Mouse (Mus musculus): Measurements from ENCODE around the gene Dr1. TPM values are rescaled to one million over a fixed set of nuclear protein-coding genes. Genes with fewer than 3 reads are reported as not detected.
"Not testable (repeated sequence)": the region's sequence is repeated elsewhere in the genome, so short reads cannot be mapped to it uniquely, and the experiment has no call there.

Gene Dr1
- polyA plus RNA-seq, 1 experiment from 2014 or later, result 60.0 TPM

DNA sequence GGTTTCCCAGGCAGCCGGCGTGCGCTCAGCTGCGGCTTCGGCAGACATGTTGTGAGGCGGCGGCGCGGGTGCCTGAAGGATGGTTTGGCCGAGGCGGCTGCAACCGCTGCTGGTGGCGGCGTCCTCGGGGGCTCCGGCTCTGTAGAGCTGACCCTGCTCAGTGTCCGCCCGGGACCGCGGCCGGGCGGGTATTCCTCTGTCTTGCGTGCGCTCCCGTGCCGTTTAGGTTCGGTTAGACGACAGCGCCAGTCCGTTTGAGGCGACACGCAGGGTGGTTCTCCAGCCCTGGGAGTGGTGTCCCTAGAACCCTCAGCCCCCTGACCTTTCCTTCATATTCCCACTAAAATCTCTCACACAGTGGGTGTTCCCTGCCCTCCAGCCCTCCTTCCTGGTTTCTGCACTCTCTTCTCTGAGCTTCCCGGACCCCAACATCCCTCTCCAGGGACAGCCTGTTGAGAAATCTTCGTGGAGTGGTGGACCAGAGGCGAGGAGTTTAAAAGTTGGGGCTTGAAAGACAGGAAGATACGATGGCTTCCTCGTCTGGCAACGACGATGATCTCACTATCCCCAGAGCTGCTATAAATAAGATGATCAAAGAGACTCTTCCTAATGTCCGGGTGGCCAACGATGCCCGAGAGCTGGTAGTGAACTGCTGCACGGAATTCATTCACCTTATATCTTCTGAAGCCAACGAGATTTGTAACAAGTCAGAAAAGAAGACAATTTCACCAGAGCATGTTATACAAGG is 540 bp downstream of the Dr1 start:
- peak overlapping the region; percentile 93 for H3K9ac ChIP-seq (ENCODE audit: low read length)
- WGBS, result under 1% methylated on average over 44 of the region's 44 CpGs
- H3K4me3 ChIP-seq (ENCODE audit: low read depth, low read length), result peak overlapping the region; percentile 93
- ATAC-seq (ENCODE audit: insufficient read depth, low FRiP score, low TSS enrichment) (peak; percentile 53), DNase-seq (ENCODE audit: low spot score) (no peak)
- no peaks in the 10 kb centered on the region for H3K27me3 ChIP-seq (ENCODE audit: control insufficient read depth, insufficient read depth, low read length)
- H3K4me1 ChIP-seq (ENCODE audit: control insufficient read depth, insufficient read depth, low read length), result peaks cover 6% of the 10 kb centered on the region; the same call in 1 of the 2 replicates
- peak overlapping the region; percentile 86 for H3K4me2 ChIP-seq (ENCODE audit: low read depth)
- peak overlapping the region; percentile 87 for H3K27ac ChIP-seq (ENCODE audit: low read depth, low read length)
- H3K36me3 ChIP-seq (ENCODE audit: control insufficient read depth, insufficient read depth, low read length), result no peaks in the 10 kb centered on the region
- H3K9me3 ChIP-seq (ENCODE audit: control insufficient read depth, low read length), result no peaks in the 10 kb centered on the region

- WGBS, result 15% methylated on average over 7 of the region's 7 CpGs
- Histone ChIP-seq H3K36me3 (ENCODE audit: control insufficient read depth, insufficient read depth, low read length) (no peaks in the 10 kb centered on the region), H3K9ac (ENCODE audit: low read length) (peak overlapping the region; percentile 93), H3K4me3 (ENCODE audit: low read depth, low read length) (peak overlapping the region; percentile 93), H3K27me3 (ENCODE audit: control insufficient read depth, insufficient read depth, low read length) (no peaks in the 10 kb centered on the region), H3K4me1 (ENCODE audit: control insufficient read depth, insufficient read depth, low read length) (peaks cover 6% of the 10 kb centered on the region; the same call in 1 of the 2 replicates), H3K4me2 (ENCODE audit: low read depth) (peak overlapping the region; percentile 86), H3K9me3 (ENCODE audit: control insufficient read depth, low read length) (no peaks in the 10 kb centered on the region), H3K27ac (ENCODE audit: low read depth, low read length) (no peak overlapping the region)
- DNase-seq (ENCODE audit: low spot score) (no peak), ATAC-seq (ENCODE audit: insufficient read depth, low FRiP score, low TSS enrichment) (no peak)
These were observed 1.1 kb downstream of the Dr1 start for GRCm38 (mm10) chr5:108269811-108270151.

DNA sequence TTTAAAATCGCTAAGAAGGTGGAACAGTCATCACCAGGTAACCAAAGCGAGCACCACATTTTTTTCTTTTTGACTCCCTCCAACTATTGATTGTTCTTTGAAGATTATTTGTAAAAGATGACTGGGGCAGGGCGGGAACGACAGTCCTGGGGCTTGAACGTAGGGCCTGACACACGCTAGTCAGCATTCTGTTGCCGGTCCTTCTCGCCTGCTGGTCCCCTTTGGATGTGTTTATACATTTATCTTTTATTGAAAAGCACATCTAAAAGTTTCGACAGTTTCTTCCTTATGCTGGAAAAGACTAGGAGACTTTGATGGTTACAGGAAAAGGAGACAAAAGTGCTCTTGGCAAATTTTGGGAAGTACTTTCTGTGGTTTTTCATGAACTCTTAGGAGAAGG is 1.7 kb downstream of the Dr1 start:
- Histone ChIP-seq H3K4me1 (ENCODE audit: control insufficient read depth, insufficient read depth, low read length) (peaks cover 6% of the 10 kb centered on the region; the same call in 1 of the 2 replicates), H3K9ac (ENCODE audit: low read length) (peak overlapping the region; percentile 93; the same call in 1 of the 2 replicates), H3K36me3 (ENCODE audit: control insufficient read depth, insufficient read depth, low read length) (no peaks in the 10 kb centered on the region), H3K9me3 (ENCODE audit: control insufficient read depth, low read length) (no peaks in the 10 kb centered on the region), H3K27me3 (ENCODE audit: control insufficient read depth, insufficient read depth, low read length) (no peaks in the 10 kb centered on the region), H3K27ac (ENCODE audit: low read depth, low read length) (no peak overlapping the region), H3K4me3 (ENCODE audit: low read depth, low read length) (peak overlapping the region; percentile 93), H3K4me2 (ENCODE audit: low read depth) (peak overlapping the region; percentile 86)
- WGBS, result 54% methylated on average over 9 of the region's 9 CpGs
- ATAC-seq (ENCODE audit: insufficient read depth, low FRiP score, low TSS enrichment), result no peak
- no peak for DNase-seq (ENCODE audit: low spot score)

- H3K4me2 ChIP-seq (ENCODE audit: low read depth); H3K36me3 ChIP-seq (ENCODE audit: control insufficient read depth, insufficient read depth, low read length); H3K27ac ChIP-seq (ENCODE audit: low read depth, low read length); ATAC-seq (ENCODE audit: insufficient read depth, low FRiP score, low TSS enrichment); H3K4me3 ChIP-seq (ENCODE audit: low read depth, low read length); H3K9ac ChIP-seq (ENCODE audit: low read length); H3K27me3 ChIP-seq (ENCODE audit: control insufficient read depth, insufficient read depth, low read length); DNase-seq (ENCODE audit: low spot score); H3K4me1 ChIP-seq (ENCODE audit: control insufficient read depth, insufficient read depth, low read length); H3K9me3 ChIP-seq (ENCODE audit: control insufficient read depth, low read length): not testable (repeated sequence)
- WGBS, result 98% methylated on average over 6 of the region's 6 CpGs
These were observed 2.6 kb downstream of the Dr1 start for GRCm38 (mm10) chr5:108271345-108271744.

DNA sequence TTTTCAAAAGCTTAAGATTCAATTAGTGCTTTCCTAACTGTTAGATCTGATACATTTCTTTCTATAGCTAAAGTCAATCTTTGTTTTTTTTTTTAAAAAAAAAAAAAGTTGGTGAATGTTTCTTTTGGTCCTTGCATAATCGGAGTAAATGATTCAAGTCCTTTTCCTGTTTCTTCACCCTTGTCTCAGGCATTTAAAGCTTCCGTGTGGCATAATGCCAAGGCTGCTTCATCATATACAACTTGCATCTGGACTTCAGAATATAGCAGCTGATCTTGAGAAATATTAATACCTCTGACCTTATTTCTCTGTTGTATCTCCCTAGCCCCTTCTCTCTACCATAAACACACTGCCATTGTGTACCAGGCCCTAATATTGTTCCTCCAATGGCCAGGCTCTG is 18.3 kb downstream of the Dr1 start:
- Histone ChIP-seq H3K27me3 (ENCODE audit: control insufficient read depth, insufficient read depth, low read length) (no peaks in the 10 kb centered on the region), H3K9me3 (ENCODE audit: control insufficient read depth, low read length) (no peaks in the 10 kb centered on the region), H3K9ac (ENCODE audit: low read length) (no peak overlapping the region), H3K27ac (ENCODE audit: low read depth, low read length) (no peak overlapping the region), H3K4me1 (ENCODE audit: control insufficient read depth, insufficient read depth, low read length) (no peaks in the 10 kb centered on the region), H3K4me2 (ENCODE audit: low read depth) (no peak overlapping the region), H3K4me3 (ENCODE audit: low read depth, low read length) (no peak overlapping the region), H3K36me3 (ENCODE audit: control insufficient read depth, insufficient read depth, low read length) (no peaks in the 10 kb centered on the region)
- DNase-seq (ENCODE audit: low spot score), result no peak
- 89% methylated on average over 2 of the region's 2 CpGs for WGBS
- no peak for ATAC-seq (ENCODE audit: insufficient read depth, low FRiP score, low TSS enrichment)

DNA sequence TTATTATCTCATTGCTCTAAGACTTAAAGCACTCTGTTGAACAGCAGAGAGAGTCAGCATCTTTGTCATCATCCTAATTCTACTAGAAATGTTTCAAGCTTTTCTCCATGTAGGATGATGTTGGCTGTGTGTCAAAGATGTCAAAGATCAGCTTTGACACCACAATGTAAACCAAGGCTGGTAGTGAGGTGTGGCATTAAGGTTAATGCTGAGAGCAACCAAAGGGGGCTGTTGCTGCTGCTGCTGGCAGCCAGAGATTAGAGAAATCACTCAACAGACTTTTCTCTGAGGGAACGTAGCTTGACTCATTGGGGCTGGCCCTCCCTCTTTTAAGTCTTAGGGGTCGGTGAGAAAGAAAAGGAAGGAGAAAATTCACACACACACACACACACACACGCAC is 32.9 kb downstream of the Dr1 start:
- Histone ChIP-seq H3K27me3 (ENCODE audit: control insufficient read depth, insufficient read depth, low read length) (no peaks in the 10 kb centered on the region), H3K27ac (ENCODE audit: low read depth, low read length) (no peak overlapping the region), H3K4me2 (ENCODE audit: low read depth) (no peak overlapping the region), H3K4me3 (ENCODE audit: low read depth, low read length) (no peak overlapping the region), H3K36me3 (ENCODE audit: control insufficient read depth, insufficient read depth, low read length) (no peaks in the 10 kb centered on the region), H3K9me3 (ENCODE audit: control insufficient read depth, low read length) (no peaks in the 10 kb centered on the region), H3K9ac (ENCODE audit: low read length) (no peak overlapping the region), H3K4me1 (ENCODE audit: control insufficient read depth, insufficient read depth, low read length) (no peaks in the 10 kb centered on the region)
- DNase-seq (ENCODE audit: low spot score), result no peak
- no peak for ATAC-seq (ENCODE audit: insufficient read depth, low FRiP score, low TSS enrichment)
- WGBS, result 74% methylated on average over 3 of the region's 3 CpGs

DNA sequence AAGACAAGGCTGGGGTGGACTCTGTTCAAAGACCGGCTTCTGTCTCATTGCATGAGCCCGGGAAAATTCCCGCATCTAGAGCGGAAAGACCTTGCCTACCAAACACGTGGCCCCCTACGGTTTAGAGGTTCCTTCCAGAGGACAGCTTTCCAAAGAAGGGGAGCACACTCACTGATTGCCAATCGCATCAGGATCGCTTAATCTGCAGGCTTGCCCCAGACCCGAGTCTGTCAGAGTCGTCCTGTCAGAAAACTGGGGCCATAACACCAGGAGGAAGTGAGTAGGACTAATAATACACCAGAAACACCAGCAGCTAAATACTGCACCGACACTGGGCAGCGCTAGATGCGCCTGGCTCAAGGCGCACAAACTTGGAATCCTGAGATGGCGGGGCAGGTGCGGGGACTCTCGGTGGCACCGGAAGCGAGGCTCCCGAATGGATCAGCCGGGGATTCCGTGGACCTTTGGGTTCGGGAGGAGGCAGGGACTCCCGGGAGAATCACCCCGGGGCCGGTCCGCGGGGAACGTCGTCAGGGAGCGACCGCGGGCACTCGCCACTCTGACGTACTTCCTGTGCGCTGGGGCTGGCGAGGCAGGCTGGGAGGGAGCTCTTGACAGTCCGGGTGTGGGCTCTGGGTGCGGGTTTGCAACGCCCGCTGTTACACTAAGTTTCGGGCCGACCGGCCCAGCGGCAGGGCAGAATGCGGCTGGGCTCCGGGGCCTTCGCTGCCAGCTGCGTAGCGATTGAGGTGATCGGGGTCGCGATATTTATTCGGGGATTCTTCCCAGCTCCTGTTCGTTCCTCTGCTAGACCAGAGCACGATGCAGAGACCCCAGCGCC is 43.7 kb downstream of the Dr1 start, which contains the start of gene Pigg:
Gene Pigg, plus strand, starts transcription at position 386 of the 841 bp plus-strand sequence.
- DNase-seq (ENCODE audit: low spot score) (peak; percentile 91), ATAC-seq (ENCODE audit: insufficient read depth, low FRiP score, low TSS enrichment) (peak; percentile 97)
- H3K9me3 ChIP-seq (ENCODE audit: control insufficient read depth, low read length), result no peaks in the 10 kb centered on the region
- peak within 1 kb of the TSS; percentile 7 for H3K27ac ChIP-seq (ENCODE audit: low read depth, low read length)
- H3K27me3 ChIP-seq (ENCODE audit: control insufficient read depth, insufficient read depth, low read length), result no peaks in the 10 kb centered on the region
- no peaks in the 10 kb centered on the region for H3K36me3 ChIP-seq (ENCODE audit: control insufficient read depth, insufficient read depth, low read length)
- WGBS, result under 1% methylated on average over 57 of the region's 57 CpGs
- H3K4me2 ChIP-seq (ENCODE audit: low read depth), result peak within 1 kb of the TSS; percentile 78
- H3K9ac ChIP-seq (ENCODE audit: low read length), result peak within 1 kb of the TSS; percentile 76
- H3K4me1 ChIP-seq (ENCODE audit: control insufficient read depth, insufficient read depth, low read length), result peaks cover 4% of the 10 kb centered on the region; the same call in 1 of the 2 replicates
- H3K4me3 ChIP-seq (ENCODE audit: low read depth, low read length), result peak within 1 kb of the TSS; percentile 71

DNA sequence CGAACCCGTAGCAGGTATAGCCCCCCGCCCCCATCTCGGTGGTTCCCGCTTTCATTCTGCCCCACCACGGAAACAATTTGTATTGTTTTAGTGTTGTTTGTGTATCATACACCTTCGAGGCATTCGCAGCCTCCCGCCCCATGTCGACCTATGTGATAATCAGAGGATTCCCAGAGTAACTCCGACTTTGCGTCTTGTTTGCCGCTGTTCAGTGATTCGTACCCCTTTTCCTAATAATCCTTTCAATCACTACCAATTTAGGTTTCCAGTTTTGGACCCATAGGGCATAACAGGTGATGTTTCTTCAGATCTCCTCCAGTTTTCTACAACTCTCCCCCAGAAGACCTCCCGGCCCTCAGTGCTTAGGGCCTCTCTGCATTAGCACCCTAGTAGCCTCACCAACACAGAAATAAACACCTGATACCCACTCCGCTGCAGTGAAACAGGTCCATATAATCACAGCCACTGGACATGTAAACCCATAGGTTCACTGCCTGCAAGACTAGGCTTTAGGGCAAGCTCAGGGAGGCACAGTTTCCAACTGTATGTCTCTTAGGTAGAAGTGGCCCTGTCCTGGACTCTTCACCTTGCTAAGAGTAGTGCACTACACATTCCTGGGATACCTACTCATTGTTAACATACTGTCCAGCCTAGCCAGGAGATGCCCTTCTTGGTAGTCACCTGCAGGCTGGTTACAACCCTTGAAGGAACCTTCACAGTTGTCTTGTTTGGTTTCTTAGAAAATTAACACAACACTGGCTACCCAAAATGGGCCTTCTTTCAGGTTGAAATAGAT is 44.6 kb downstream of the Dr1 start:
- Histone ChIP-seq H3K27me3 (ENCODE audit: control insufficient read depth, insufficient read depth, low read length) (no peaks in the 10 kb centered on the region), H3K4me3 (ENCODE audit: low read depth, low read length) (peak overlapping the region; percentile 71), H3K27ac (ENCODE audit: low read depth, low read length) (no peak overlapping the region), H3K4me2 (ENCODE audit: low read depth) (peak overlapping the region; percentile 78), H3K4me1 (ENCODE audit: control insufficient read depth, insufficient read depth, low read length) (peaks cover 4% of the 10 kb centered on the region; the same call in 1 of the 2 replicates), H3K9ac (ENCODE audit: low read length) (peak overlapping the region; percentile 76), H3K36me3 (ENCODE audit: control insufficient read depth, insufficient read depth, low read length) (no peaks in the 10 kb centered on the region), H3K9me3 (ENCODE audit: control insufficient read depth, low read length) (no peaks in the 10 kb centered on the region)
- 5% methylated on average over 16 of the region's 16 CpGs for whole genome bisulfite sequencing
- DNase-seq (ENCODE audit: low spot score) (no peak), ATAC-seq (ENCODE audit: insufficient read depth, low FRiP score, low TSS enrichment) (peak; percentile 14)

Data from neural tube, embryonic 11.5 days (tissue).